Mouse (Mus musculus) adrenal gland, postnatal 10 days (tissue): ENCODE data around the gene Blvrb. TPM values are rescaled to one million over a fixed set of nuclear protein-coding genes. Genes with fewer than 3 reads are reported as not detected.
A peak's percentile ranks its signal among the peaks of the same experiment; 100 is the strongest.
"Not testable (repeated sequence)": the region's sequence is repeated elsewhere in the genome, so short reads cannot be mapped to it uniquely, and the experiment has no call there.

ENCODE experiments used
- DNase-seq: peaks from one replicate; pipeline ENCODE4 v3.0.0; 2021; ENCODE audit warnings: mixed read lengths
- total RNA-seq, 2 experiments: library from RNA; stranded (reverse); gene quantifications; 2 replicates each; pipeline ENCODE4 v1.2.3; 2021

Gene Blvrb
- total RNA-seq, 2 experiments from 2014 or later = 83.4 TPM

DNA sequence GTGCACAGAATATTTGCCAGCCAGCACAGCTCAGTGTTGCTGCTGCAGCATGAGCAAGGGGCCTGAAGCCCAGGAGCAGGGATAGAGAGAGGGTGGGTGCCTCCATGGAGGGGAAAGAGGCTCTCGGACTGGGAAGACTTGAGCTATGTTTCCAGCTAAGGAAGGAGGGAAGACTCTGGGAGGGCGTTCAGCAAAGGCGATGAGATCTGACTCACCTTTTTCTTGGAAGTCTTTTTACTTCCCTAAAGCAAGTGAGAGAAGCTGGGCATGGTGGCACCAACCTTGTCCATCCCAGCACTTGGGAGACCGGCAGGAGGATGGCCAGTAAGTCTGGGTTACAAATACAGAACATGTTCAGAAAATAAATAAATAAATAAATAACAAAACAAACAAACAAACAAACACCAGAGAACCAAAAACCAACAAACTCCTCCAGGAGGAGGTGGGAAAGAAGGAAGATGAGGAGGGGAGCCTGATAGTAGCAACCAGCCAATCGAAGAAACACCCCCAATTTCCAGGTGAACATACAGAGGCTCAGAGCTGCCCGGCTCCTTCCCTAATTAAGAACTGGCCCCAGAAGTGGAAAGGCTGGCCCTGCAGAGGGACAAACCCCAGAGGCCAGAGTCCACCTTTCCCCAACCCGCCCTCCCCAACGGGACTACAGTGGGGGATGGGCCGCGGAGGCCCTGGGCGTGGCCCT lies 33.3 kb downstream of the Blvrb start:
- peak; percentile 12 for DNase-seq

GRCm38 (mm10) chr7:27481627-27481969 lies 33.8 kb downstream of the Blvrb start:
- peak; percentile 96 for DNase-seq

DNA sequence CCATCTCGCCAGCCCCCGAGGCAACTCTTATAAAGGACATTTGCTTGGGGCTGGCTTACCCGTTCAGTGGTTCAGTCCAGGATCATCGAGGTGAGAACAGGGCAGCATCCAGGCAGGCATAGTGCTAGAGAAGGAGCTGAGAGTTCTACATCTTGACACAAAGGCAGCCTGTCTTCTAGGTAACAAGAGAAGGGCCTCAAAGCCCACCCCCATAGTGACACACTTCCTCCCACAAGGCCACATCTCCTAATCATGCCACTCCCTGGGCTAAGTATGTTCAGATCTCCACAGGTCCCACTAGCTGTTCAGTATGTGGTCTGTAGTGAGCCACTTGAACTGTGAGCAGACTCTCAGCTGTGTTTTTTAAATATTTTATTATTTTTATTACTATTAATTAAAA lies 36.1 kb downstream of the Blvrb start:
- no peak for DNase-seq

DNA sequence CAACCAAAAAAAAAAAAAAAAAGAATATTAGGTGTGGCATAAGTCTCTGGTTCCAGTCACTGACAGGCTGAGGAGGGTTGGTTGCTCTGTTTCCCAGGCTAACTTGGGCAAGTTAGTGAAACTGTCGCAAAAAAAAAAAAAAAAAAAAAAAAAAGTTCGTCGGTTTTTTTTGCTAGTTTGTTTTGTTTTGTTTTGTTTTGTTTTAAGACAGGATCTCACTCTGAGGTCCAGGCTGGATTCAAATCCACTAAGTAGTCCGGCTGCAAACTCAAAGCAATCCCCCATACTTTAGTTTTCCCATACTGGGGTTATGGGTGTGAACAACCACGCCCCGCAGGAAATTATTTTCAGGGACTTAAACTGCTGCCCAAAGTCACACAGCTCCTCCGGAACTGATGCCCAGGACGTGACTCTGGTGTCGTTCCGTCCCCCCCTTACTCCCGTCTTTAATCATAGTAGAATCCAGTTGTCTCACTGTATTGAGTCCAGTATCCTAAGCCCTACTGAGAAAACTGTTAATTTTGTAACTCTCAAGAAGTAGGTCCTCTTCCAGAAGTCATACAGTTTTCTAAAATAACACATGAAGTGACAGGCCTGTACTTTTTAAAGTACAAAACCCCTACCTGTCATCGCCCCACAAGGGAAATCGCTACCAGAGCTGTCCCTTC lies 38.5 kb downstream of the Blvrb start:
- DNase-seq = peak; percentile 59

DNA sequence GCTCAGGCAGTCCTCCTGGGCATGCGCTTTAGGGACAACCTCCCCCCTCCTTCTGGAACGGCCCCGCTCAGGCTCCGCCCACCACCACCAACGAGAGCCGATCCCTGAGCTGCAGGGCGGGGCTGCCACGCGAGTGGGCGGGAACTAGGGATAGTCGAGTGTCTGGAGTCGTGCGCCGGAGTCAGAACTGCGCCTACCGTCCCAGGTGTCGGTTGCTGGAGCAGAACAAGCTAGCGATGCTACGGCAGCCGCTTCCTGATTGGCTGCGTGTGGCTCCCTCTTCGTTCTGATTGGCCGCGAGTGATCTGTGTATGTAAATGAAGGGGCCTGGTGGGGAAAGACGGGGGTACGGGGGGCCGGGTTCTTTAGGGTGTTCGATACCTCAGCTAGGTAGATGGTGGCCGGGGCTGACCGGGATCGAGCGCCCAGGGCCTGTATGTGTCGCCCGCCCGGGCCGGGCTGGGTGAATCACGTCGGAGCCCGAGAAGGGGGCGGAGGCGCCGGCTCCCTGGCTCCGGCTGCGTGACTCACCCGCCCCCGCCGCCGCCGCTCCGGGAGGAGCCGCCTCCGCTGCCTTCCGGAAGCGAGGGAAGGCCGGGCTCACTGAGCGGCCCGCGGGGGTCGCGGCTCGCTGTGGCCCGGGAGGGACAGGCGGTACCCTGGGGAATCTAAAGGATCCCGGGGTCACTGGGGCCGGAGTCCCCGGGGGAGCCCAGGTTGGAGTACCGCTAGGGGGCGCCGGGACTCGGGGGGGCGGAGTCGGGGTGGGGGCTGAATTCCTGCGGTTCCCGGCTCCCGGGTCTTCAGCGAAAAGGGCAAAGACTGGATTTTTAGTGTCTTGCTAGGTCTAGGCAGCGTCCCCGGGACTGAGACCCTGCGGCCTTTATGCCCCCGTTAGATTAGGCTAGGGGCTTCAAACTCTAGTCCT lies 39.3 kb downstream of the Blvrb start, which contains the start of gene Sertad1:
TSS of gene Sertad1 (plus strand) at position 141 of the 928 bp plus-strand sequence.
- peak; percentile 100 for DNase-seq

GRCm38 (mm10) chr7:27487740-27488268 lies 40.0 kb downstream of the Blvrb start:
- DNase-seq = peak; percentile 88

- DNase-seq = peak; percentile 7
Measured at GRCm38 (mm10) chr7:27489270-27489869, 41.6 kb downstream of the Blvrb start.

DNA sequence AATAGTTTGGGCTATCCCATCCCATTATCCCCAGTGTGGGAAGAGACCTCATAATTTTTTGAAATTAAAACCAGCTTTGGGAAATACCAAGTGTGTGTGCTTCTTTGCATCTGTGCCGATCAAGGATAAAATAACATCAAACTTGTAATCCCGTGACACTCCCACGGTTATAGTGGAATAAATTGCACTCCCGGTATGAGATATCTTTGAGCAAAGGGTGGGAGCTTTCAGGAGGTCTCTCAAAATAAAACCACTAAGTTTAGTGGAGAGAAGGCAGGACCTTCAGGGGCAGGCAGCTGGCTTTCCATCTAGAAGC lies 42.4 kb downstream of the Blvrb start:
- DNase-seq = no peak

DNA sequence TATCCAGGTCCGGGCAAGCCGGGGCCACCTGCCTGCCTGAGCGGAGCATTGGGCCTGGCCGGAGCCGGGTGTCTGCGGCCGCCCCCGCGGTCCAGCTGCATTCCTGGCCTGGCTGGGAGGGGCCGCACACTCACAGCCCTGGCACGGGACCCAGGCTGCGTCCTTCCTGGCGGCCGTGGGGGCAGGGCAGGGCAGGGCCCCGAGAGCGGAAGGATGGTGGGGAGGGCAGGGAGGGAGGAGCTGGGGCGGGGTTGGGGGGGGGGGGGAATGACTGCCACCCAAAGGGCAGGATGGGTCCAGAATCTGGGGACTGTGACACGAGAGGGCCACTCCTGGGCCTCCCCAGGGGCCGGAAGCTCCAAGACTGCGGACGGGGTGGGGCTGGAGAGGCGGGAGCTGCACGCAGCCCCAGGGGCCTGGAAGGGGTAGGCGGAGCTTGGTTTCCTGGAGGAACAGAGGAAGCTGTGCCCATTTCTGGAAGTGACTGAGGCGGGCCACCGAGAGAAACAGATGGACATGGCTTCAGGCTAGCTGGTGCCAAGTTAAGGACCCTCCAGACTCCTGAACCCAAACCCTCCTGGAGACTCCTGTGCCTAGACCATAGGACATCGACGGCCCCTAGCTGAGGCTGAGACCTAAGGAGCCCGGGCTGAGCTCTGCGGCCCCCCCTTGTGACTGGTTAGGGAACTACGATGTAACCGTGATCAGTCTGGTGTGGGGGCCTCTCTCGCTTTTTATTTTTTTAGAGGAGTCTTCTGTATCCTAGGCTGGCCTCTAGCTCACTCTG lies 43.0 kb downstream of the Blvrb start:
- peak; percentile 97 for DNase-seq

GRCm38 (mm10) chr7:27491856-27492255 lies 44.1 kb downstream of the Blvrb start:
- DNase-seq = peak; percentile 8

GRCm38 (mm10) chr7:27493022-27493421 lies 45.2 kb downstream of the Blvrb start:
- DNase-seq = peak; percentile 2

DNA sequence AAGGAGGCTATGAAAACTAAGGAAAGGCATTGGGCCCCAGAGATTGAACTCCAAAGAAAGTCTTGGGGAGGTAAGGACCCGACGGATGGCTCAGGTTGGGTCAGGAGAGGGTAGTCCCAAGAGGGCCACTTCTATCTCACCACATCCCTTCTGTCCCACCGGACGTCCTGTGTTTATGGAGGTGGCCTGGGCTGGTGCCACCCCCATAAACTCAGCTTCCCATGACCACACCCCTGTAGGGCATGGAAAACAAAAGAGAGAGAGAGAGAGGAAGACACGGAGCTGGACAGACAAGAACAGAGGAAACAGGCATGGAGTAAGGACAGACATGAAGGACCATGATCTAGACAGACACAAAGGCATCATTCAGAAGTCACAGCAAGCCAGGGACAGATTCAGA lies 45.7 kb downstream of the Blvrb start:
- DNase-seq = no peak

GRCm38 (mm10) chr7:27494659-27495367 lies 47.0 kb downstream of the Blvrb start:
- not testable (repeated sequence) for DNase-seq

DNA sequence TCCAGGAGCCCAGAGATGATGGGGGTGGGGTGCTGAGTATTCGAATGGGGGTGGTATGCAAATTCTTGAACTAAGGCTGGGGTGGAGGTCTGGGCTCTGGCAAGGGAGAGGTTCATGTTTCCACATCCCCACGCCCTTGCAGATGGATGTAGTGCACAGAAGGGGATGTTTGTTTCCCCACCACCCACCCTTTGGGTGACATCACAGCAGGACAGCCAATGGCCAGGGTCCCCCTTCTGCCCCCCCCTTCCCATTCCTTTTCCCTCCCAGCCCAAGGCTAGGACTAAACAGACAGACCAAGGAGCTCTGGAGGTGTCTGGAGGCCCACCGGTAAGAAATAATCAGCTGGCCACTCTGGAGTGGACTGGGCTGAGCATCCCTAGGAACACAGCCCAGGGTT lies 51.3 kb downstream of the Blvrb start, which contains the start of gene Prx:
TSS of gene Prx (plus strand) at position 289 of the 400 bp plus-strand sequence.
- DNase-seq = no peak

GRCm38 (mm10) chr7:27501620-27502019 lies 53.8 kb downstream of the Blvrb start:
- DNase-seq = peak; percentile 53

DNA sequence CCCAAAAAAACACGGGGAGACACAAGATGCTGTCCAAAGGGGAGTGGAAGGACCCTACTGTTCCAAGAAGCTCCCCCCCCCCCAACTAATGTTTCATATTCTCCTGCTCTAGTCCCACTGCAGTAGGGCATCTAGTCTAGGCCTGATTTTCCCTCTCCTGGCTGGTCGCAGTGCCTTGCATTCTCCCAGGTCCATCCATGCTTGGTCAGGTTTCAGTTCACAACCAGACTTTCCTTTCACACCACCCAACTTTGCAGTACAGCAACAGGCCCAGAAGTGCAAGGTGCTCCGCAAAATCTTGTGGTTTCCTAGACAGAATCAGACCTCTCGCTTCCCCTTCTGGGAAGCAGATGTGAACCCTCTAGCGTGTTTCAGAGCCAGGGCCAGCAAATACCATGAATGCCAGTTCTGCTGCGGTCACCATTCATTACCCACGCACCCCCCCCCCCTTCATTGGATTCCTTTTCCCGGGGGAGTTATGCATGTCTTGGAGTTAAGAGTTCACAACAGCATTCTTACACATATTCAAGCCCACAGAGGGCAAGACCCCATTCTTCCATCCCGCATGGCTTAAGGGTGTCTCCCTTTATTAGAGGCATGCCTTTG lies 59.1 kb downstream of the Blvrb start:
- no peak for DNase-seq

GRCm38 (mm10) chr7:27507711-27508647 lies 60.2 kb downstream of the Blvrb start:
- peak; percentile 99 for DNase-seq

DNA sequence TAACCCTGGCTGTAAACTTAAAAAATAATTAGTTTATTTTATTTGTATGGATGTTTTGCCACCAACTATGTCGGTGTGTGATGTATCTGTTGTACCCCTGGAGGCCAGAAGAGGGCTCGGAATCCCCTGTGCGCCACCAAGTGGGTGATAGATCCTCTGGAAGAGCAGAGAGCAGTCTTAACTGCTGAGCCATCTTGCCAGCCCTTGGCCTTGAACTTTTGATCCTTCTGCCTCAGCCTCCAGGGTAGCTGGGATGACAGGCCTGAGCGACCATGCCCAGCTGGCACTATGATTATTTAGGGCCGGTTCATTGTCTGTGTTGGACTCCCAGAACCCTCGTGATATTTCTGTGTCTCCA lies 60.8 kb downstream of the Blvrb start:
- peak; percentile 75 for DNase-seq

GRCm38 (mm10) chr7:27510809-27511208 lies 63.0 kb downstream of the Blvrb start:
- DNase-seq = no peak
